Mouse (Mus musculus): ENCODE data around the gene Bcdin3d. TPM values are rescaled to one million over a fixed set of nuclear protein-coding genes. Genes with fewer than 3 reads are reported as not detected.

Gene Bcdin3d
- polyA plus RNA-seq, 1 experiment from 2014 or later = 10.8 TPM

- Histone ChIP-seq H3K4me1 (replicated peaks) (peaks cover 32% of the 10 kb centered on the region), H3K27ac (peak overlapping the region; percentile 90), H3K36me3 (peaks cover 20% of the 10 kb centered on the region; the same call in 1 of the 2 replicates), H3K4me2 (peak overlapping the region; percentile 46), H3K4me3 (no peak overlapping the region), H3K9me3 (replicated peaks) (no peaks in the 10 kb centered on the region), H3K9ac (no peak overlapping the region), H3K27me3 (no peaks in the 10 kb centered on the region)
- WGBS = 37% methylated on average over 5 of the region's 5 CpGs
- no peak for ATAC-seq (replicated peaks; ENCODE audit: insufficient number of reproducible peaks, insufficient read depth, low FRiP score, low read depth)
Observed at GRCm38 (mm10) chr15:99420101-99420500, 54.4 kb downstream of the Bcdin3d start.

Other genes with a start within 250 kb of the Bcdin3d start
- 0.44 and 1.1 TPM in 2 replicates for gene Kcnh3, start 249.9 kb downstream of the Bcdin3d start, polyA plus RNA-seq (2015; fragmentation: Nextera tagmentation; extraction: Ambion mirVana)
- gene Mcrs1, start 222.8 kb downstream of the Bcdin3d start, polyA plus RNA-seq (2015; fragmentation: Nextera tagmentation; extraction: Ambion mirVana) = 134 and 159 TPM in 2 replicates
- gene Prpf40b, start 179.6 kb downstream of the Bcdin3d start, polyA plus RNA-seq (2015; fragmentation: Nextera tagmentation; extraction: Ambion mirVana) = 37.2 and 42.1 TPM in 2 replicates
- gene Fam186b, start 178.8 kb downstream of the Bcdin3d start, polyA plus RNA-seq (2015; fragmentation: Nextera tagmentation; extraction: Ambion mirVana) = 0.09 and 0.47 TPM in 2 replicates
- gene Fmnl3, start 104.2 kb downstream of the Bcdin3d start, polyA plus RNA-seq (2015; fragmentation: Nextera tagmentation; extraction: Ambion mirVana) = 14.0 and 17.8 TPM in 2 replicates
- gene Tmbim6, start 81.8 kb downstream of the Bcdin3d start, polyA plus RNA-seq (2015; fragmentation: Nextera tagmentation; extraction: Ambion mirVana) = 221 and 295 TPM in 2 replicates
- gene Nckap5l, start 17.0 kb downstream of the Bcdin3d start, polyA plus RNA-seq (2015; fragmentation: Nextera tagmentation; extraction: Ambion mirVana) = 6.8 and 8.0 TPM in 2 replicates
- 0.28 and 0.33 TPM in 2 replicates for gene Faim2, start 53.4 kb upstream of the Bcdin3d start, polyA plus RNA-seq (2015; fragmentation: Nextera tagmentation; extraction: Ambion mirVana)
- gene Aqp2, start 104.3 kb upstream of the Bcdin3d start, polyA plus RNA-seq (2015; fragmentation: Nextera tagmentation; extraction: Ambion mirVana) = not detected in 2 replicates
- 0.72 and 2.7 TPM in 2 replicates for gene Aqp5, start 116.1 kb upstream of the Bcdin3d start, polyA plus RNA-seq (2015; fragmentation: Nextera tagmentation; extraction: Ambion mirVana)
- not detected in 2 replicates for gene Aqp6, start 126.7 kb upstream of the Bcdin3d start, polyA plus RNA-seq (2015; fragmentation: Nextera tagmentation; extraction: Ambion mirVana)
- gene Racgap1, start 176.9 kb upstream of the Bcdin3d start, polyA plus RNA-seq (2015; fragmentation: Nextera tagmentation; extraction: Ambion mirVana) = 112 and 125 TPM in 2 replicates
- 1.4 and 2.4 TPM in 2 replicates for gene Asic1, start 195.6 kb upstream of the Bcdin3d start, polyA plus RNA-seq (2015; fragmentation: Nextera tagmentation; extraction: Ambion mirVana)
- gene Smarcd1, start 227.4 kb upstream of the Bcdin3d start, polyA plus RNA-seq (2015; fragmentation: Nextera tagmentation; extraction: Ambion mirVana) = 17.7 and 24.7 TPM in 2 replicates
- gene Gm17349, start 230.8 kb upstream of the Bcdin3d start, polyA plus RNA-seq (2015; fragmentation: Nextera tagmentation; extraction: Ambion mirVana) = not detected in 2 replicates
- 1.6 and 2.2 TPM in 2 replicates for gene Gpd1, start 242.8 kb upstream of the Bcdin3d start, polyA plus RNA-seq (2015; fragmentation: Nextera tagmentation; extraction: Ambion mirVana)

Measured in heart, embryonic 15.5 days (tissue).